Mouse (Mus musculus) testis, adult 2 months (tissue): ENCODE data around the gene Inhbc. TPM values are rescaled to one million over a fixed set of nuclear protein-coding genes. Genes with fewer than 3 reads are reported as not detected.

Experiments used
- H3K27ac ChIP-seq: fragments of 200-500 bp; 2 replicates; pipeline ENCODE4 v1.5.1; 2012; ENCODE audit warnings: low read depth, low read length; ENCODE audit not compliant: control insufficient read depth, insufficient read depth
- H3K27me3 ChIP-seq: fragments of 200-500 bp; 2 replicates; pipeline ENCODE4 v1.6.1; 2012; ENCODE audit warnings: mild to moderate bottlenecking, low read length, moderate library complexity; ENCODE audit not compliant: control insufficient read depth, insufficient read depth
- H3K36me3 ChIP-seq: fragments of 200-500 bp; 2 replicates; pipeline ENCODE4 v1.6.1; 2012; ENCODE audit warnings: mild to moderate bottlenecking, low read length; ENCODE audit not compliant: control insufficient read depth, insufficient read depth
- H3K4me1 ChIP-seq: fragments of 200-500 bp; 2 replicates; pipeline ENCODE4 v1.6.1; 2012; ENCODE audit warnings: low read length; ENCODE audit not compliant: control insufficient read depth, insufficient read depth
- H3K4me3 ChIP-seq: fragments of 200-500 bp; 2 replicates; pipeline ENCODE4 v1.5.1; 2012; ENCODE audit warnings: low read depth, mild to moderate bottlenecking, low read length, moderate library complexity, mixed read lengths; ENCODE audit not compliant: control insufficient read depth
- CTCF ChIP-seq: fragments of 200-500 bp; IDR thresholded peaks from 2 replicates; pipeline ENCODE4 v1.5.1; 2012; ENCODE audit warnings: low read depth, mild to moderate bottlenecking, inconsistent platforms, low read length, moderate library complexity; ENCODE audit not compliant: control insufficient read depth, insufficient read depth, insufficient replicate concordance
- POLR2A ChIP-seq: fragments of 200-500 bp; IDR thresholded peaks from 2 replicates; pipeline ENCODE4 v1.6.1; 2012; ENCODE audit warnings: low read depth, mild to moderate bottlenecking, inconsistent platforms, low read length, moderate library complexity; ENCODE audit not compliant: control insufficient read depth
- polyA plus RNA-seq: library from polyadenylated mRNA; depleted of rRNA; stranded (reverse); fragments of >200 nt; gene quantifications from 2 replicates; pipeline ENCODE4 v1.2.3, GENCODE M21; 2012

Gene Inhbc
- polyA plus RNA-seq, 1 experiment = 0.05 TPM

DNA sequence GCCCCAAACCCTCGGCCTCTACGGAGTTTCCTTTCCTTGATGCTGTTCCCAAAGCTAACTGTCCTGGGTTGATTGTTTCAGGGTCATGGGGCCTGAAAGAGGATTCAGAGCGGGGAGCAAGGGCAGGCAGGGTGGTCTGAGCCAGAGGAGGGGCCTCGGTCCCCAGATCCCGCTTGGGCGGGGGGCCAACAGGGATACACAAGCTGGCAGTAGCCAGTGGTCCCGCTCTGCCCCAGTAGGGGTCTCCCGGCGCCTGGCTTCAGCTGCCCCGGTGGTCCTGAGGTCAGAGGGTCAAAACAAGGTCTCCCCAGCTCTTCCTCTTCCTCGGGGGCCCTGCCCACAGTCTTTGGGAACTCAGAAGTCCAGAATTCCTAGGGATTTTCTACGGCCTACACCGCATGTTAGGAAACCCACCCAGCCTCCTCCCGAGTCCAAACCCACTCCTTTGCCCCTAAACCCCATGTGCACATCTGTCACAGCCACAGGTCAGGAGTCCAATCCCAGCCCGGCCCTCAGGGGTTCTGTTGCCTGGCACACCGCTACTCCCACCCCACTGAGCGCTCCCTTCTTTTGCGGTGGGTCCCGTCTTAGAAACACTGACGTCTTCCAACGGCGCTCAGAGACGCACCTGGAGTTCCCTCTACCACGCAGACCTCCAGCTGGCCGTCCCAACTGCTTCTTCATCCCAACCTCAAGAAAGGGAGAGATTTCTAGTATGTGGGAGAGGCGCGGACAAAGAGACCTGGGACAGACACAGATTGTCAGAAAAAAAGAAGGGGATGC is 29.5 kb downstream of the Inhbc start:
- H3K27me3 ChIP-seq = no peaks in the 10 kb centered on the region
- TF ChIP-seq POLR2A (no peak), CTCF (no peak)
- no peaks in the 10 kb centered on the region for H3K36me3 ChIP-seq
- H3K4me1 ChIP-seq = peaks cover 19% of the 10 kb centered on the region
- H3K27ac ChIP-seq = no peak overlapping the region
- peak overlapping the region; percentile 20 for H3K4me3 ChIP-seq

DNA sequence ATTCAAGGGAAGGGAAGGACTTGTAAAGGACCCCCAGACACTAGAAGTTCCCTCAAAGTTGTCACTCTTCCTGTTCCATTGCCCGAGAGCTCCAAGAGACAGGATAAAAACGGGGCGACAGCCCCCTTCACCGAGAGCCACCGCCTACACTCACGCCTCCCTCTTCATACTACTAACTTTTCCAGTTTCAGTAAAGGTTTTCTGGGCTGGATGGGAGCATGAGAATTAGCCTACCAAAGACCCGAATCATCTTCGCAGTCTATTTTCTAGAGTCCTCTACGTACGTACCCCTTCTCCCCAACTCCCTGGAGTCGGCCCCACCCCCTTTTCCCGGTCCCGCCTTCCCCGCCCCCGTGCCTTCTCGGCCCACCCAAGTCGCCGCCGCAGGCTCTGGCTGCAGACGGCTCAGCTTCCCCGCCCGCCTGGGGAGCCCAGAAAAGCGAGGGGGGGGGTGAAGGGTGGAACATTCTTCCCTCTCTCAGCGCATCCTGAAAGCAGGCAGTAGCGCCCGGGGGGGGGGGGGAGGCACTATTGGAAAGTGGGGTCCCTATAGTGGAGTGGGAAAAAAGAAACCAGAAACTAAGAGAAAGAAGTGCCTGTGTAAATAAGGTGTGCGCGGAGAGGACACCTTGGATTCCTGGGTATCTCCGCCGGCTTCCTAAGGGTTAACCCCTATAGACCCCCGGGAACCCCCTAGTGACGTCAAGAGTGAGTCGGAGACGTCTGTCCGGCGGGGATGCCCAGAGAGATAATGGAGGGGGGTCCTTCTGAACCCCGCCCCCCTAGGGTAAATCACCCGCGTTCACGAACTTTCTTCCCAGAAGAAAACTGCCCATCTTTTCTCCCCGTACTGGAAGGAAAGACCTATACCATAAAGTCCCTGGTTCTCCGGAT is 30.3 kb downstream of the Inhbc start:
- no peak for TF ChIP-seq POLR2A
- no peak for TF ChIP-seq CTCF
- no peaks in the 10 kb centered on the region for H3K27me3 ChIP-seq
- H3K36me3 ChIP-seq = no peaks in the 10 kb centered on the region
- H3K27ac ChIP-seq = peak overlapping the region; percentile 52; the same call in 1 of the 2 replicates
- peaks cover 19% of the 10 kb centered on the region for H3K4me1 ChIP-seq
- H3K4me3 ChIP-seq = peak overlapping the region; percentile 50

- Histone ChIP-seq H3K27ac (peak overlapping the region; percentile 52; the same call in 1 of the 2 replicates), H3K4me1 (peaks cover 19% of the 10 kb centered on the region), H3K27me3 (no peaks in the 10 kb centered on the region), H3K36me3 (no peaks in the 10 kb centered on the region), H3K4me3 (peak overlapping the region; percentile 50)
- TF ChIP-seq CTCF (peak; percentile 83; the same call in 1 of the 2 replicates), POLR2A (no peak)
Observed at GRCm38 (mm10) chr10:127338930-127339682, 31.1 kb downstream of the Inhbc start.

DNA sequence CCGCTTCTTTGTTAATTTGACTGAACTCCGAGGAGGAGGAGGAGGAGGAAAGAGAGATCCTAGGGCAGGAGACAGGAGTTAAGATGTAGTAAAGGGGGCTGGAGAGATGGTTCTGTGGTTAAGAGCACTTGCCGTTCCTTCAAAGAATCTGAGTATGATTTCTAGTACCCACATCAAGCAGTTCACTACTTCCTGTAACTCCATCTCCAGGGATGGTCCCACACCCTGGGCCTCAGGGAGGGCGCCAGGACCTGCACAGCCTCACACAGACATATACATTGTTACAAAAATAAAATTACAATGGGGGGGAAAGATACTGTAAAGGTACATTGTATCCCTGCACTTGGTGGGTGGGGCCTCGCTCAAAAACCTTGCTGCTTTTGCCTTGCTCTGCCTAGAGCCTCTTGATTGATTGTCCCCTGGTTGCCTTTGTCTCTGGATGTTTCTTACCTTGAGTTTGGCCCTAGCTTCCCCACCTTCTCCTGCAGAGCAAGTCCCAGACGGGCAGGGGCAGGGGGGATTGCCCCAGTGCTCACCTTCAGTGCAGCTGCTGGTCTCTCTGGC is 32.6 kb downstream of the Inhbc start:
- no peak for TF ChIP-seq POLR2A
- TF ChIP-seq CTCF = no peak
- no peaks in the 10 kb centered on the region for H3K27me3 ChIP-seq
- H3K4me1 ChIP-seq = peaks cover 19% of the 10 kb centered on the region
- no peaks in the 10 kb centered on the region for H3K36me3 ChIP-seq
- no peak overlapping the region for H3K27ac ChIP-seq
- no peak overlapping the region for H3K4me3 ChIP-seq

DNA sequence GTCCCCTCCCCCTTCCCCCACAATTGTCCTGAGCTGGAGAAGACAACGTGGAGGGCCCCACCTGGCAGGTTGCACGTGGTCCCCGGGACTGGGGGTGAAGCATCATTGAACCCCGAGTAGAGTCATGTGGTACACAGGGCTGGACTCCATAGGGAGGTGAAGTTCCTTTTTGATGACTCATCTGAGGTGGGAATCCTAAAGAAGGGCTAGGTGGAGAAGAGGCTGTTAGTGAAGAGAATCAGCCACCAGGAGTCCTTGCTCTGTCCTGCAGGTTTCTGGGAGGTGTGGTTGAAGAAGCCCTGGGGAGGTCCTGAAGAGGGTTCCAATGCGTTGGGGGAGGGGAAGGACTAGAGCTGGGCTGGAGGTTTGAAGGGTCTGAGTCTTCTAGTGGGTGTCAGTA is 33.3 kb downstream of the Inhbc start:
- H3K36me3 ChIP-seq = no peaks in the 10 kb centered on the region
- TF ChIP-seq CTCF (no peak), POLR2A (no peak)
- peaks cover 13% of the 10 kb centered on the region for H3K4me1 ChIP-seq
- H3K4me3 ChIP-seq = no peak overlapping the region
- H3K27me3 ChIP-seq = no peaks in the 10 kb centered on the region
- H3K27ac ChIP-seq = no peak overlapping the region

GRCm38 (mm10) chr10:127335271-127335670 is 35.0 kb downstream of the Inhbc start:
- peaks cover 8% of the 10 kb centered on the region for H3K4me1 ChIP-seq
- H3K27ac ChIP-seq = no peak overlapping the region
- H3K4me3 ChIP-seq = no peak overlapping the region
- TF ChIP-seq POLR2A (no peak), CTCF (no peak)
- no peaks in the 10 kb centered on the region for H3K27me3 ChIP-seq
- H3K36me3 ChIP-seq = no peaks in the 10 kb centered on the region
